Mouse (Mus musculus) ovary, postnatal 14 days (tissue): ENCODE data around the gene Mgll.

Experiments used
- DNase-seq: peaks from one replicate; pipeline ENCODE4 v3.0.0; 2022; ENCODE audit warnings: low spot score

Gene Mgll

DNA sequence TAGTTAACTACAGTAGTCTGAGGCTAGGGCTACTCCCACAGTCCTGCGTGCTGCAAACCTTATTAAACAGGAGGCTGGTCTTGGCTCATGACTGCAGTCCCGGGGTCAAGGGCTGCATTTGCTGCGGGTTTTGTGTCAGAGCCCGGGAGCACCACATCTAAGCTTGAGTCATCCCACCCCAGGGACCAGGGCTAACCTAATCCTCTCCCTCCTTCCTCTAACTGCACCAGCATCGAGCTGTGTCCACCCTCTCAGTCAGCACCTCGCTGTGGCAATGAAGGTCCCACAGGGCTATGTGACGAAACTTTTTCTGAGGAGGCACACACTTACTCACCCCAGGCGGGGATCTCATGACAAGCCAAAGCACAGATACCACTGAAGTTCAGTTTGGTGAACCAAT is 22.1 kb downstream of the Mgll start:
- no peak for DNase-seq

DNA sequence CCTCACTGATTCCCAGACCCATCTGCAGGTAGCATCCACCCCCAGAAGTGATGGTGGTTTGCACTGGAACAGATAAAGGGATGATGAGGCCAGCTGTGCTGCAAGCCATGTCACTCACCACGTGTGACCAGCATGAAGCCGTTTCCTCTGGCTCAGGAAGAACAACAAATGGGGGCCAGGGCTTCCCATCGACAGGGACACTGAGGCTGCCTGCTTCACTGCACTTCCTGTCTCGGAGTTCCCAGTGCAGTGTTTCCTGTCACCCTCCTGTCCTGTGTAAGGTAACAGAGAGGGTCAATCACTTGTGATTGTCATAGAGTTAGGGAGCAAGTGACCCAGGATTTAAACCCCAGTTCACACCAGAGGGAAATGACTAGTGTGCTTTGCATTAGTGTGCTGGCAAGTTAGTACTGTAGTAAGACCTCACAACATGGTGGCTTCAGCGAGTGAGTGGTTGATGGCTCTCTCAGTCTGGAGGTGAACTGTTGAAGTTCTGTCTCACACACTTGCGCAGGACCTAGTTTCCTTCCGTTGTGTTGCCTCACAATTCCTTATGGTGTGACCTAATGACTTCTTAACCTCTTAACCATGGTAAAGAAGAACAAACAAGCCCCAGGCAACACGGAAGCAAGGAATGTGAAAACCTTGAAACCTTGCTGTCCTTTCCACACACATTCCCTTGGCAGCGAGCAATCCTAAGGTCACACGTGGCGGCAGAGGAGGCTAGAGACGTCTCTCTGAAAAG is 23.3 kb downstream of the Mgll start:
- DNase-seq: no peak

DNA sequence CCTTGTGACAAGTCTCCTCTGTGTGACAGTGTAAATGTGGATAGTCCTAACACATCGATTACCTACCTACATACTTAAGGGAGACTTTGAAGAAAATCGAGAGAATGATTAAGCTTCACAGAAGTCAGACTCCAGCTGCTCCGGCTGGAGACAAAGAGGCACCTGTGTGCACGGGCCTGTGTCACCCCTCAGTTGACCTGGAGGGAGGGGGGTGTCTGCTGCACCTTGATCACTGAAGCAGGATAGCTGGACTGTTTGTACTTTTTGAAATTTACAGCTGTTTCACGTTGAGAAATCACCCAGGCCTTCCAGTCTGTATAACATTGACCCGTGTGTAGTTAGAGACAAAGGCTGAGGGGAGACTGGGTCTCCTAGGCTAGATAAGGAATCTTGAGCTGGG is 26.7 kb downstream of the Mgll start:
- no peak for DNase-seq

DNA sequence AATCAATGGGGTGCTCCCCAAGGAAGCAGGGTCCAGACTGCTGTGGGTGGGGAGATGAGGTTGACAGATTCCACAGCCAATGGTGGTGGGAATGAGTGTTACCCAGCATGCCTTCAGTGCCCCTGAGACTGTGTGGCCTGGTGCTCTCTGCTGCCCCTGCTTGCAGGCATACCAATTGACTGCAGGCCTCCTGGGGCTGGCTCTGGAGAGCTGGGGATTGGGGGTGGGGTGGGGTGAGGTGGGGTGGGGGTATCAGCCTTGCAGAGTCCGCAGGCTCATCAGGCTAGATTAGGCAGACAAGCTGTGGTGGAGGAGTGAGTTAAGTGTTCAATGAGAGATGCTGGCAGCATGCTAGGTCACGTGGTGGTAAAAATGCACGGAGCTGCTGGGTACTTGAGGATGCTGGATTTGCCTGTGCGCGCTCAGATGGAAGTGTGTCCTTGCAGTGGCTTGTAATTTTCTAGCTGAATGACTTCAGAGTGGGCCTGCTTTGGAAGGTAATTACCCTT is 28.6 kb downstream of the Mgll start:
- DNase-seq: no peak

DNA sequence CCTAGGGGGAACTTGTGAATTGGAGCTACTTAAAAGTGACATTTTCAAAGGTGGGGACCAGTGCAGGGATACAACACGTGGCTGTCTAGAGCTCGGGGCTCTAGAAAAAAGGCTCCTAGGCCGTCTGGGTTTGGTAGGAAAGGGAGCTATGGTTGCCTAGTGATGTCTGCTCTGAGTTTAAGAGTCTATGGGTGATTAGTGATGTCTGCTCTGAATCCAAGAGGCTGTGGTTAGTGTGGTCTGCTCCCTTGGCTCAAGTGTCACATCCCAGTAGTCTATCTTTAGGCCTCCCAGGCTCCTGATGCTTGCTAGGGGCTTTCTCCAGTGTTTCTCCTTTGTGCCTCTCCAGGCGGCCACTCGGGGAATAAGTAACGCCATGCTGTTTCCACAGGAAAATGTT is 29.4 kb downstream of the Mgll start:
- no peak for DNase-seq

DNA sequence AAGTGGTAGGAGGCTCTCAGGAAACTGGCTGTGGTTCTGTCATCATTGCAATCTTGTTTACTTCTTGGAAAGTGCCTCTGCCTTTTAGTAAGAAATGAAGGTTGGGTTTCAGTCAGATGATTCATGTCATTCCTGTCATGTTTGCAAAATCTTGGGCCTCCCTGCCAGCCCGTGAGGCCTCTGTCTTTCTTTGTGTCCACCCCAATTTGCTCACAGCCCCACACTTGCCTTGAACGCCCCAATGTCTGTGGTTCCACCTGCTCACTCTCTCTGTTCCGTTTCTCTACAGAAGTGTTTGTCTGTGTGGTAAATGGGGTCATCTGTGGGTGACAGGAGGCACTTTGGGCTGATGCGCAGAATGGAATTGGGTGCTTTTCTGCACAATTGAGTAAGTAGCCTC is 32.8 kb downstream of the Mgll start:
- DNase-seq: no peak

DNA sequence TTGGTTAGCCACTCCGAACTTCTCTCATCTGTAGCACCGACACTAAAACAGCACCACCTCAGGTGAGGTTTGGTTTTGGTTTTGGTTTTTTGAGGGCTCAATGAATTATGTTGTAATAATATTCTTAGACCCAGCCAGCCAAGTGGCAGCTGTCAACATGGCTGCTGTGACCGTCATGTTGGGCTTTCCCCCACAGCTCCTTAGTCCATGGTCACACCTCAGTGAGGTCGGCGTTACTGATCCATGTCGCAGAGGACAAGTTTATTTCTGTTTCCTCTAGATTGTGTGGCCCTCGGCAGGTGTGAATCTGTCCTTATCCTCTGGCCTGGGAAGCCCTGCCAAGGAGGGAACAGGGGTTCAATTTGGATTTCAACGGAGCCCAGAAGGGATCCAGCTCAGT is 33.9 kb downstream of the Mgll start:
- no peak for DNase-seq

DNA sequence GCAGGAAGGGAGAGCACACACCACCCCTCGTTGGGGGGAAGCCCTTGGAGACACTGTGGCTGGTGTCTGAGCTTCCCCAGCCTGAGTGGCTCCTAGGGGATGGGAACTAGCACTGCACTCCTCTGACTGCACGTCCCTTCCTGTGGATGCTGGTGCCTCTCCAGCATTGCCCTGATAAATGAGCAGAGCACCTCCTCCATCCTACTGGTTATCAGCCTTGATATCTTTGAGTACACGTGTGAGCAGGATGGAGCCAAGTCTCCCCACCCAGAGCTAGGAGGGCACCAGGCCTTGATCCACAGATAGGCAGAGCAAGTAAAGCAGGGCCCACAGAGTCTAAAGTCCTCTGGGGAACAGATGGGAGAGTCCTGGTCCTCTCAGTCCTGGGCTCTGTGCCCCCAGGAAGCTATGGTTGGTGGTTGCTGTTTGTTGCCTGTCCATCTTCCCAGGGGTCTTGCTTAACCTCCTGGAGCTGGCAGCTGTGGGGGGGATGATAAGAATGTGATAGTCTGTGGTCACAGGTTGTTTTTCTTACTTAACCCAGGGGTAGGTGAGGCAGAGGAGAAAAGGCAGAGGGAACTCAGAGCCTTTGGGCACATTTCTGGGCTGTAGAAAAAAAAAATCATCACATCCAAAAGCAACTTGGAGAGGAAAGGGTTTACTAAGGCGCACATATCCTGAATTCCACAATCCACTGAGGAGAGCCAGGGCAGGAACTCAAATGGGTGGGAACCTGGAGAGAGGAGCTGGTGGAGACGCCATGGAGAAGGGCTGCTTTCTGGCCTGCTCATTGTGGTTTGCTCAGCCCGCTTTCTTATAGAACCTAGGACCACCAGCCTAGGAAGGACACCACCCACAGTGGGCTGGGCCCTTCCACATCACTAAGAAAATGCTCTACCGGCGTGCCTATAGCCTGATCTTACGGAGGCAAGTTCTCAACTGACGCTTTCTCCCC is 34.6 kb downstream of the Mgll start:
- no peak for DNase-seq

DNA sequence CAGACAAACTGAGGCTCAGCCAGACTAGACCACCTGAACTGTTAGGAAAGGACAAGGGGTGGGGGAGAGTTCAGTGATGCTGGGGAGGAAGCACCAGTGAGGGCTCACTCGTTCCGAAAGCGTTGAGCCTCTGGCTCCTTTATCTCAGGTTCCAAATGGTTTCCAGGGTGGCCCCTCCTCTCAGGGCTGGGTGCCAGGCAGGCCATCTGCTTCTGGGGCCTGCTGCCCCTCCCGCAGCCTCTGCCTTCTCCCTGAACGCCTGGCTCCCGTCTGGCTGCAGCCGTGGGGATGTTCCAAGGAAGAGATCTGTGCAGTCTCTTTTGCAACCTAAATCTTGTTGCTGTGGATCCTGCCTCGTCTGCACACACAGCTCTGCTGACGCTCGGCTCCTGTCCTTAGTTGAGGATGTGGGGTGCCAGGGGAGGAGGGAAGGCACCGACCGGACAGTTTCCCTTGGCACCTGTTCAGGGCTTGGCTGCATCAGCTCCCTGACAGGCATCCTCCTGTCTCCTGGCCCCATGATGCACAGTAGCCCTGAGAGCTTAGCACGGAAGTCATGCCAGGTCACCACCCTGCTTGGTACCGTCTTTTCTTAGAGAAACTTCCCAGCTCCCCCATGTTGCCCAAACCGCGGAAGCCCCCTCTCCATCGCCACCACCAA is 35.7 kb downstream of the Mgll start:
- peak; percentile 76 for DNase-seq

DNA sequence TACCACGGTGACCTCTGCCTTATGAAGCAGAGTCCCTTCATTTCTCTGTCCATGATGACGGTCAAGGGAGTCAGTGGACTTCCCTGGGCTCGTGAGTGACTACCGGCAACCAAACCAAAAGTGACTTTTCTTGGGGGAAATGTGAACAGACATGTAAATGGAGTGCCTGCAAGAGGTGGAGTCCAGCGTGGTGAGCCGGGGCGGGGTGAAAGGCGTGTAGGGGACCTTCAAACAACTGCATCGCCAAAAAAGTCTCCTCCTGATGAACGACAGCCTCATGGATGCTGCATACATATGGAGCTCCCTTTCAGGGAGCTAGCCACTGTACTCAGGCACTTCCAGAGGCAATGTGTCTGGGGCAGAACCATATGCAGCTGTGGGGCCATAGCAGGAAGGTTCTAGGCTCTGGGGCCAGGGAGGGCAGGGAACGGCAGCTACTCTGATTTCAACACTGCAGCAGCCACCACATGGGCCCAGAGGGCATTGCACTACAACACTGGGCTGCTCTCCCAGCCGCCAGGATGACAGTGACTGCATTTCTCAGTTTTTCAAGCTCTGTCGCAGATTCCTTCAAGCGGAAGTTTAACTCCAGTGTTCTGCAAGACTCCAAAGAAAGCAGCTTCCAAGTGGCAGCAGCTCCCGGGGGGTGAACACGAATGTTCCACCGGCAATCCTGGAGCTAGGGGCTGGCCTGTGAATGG is 36.9 kb downstream of the Mgll start:
- DNase-seq: no peak

DNA sequence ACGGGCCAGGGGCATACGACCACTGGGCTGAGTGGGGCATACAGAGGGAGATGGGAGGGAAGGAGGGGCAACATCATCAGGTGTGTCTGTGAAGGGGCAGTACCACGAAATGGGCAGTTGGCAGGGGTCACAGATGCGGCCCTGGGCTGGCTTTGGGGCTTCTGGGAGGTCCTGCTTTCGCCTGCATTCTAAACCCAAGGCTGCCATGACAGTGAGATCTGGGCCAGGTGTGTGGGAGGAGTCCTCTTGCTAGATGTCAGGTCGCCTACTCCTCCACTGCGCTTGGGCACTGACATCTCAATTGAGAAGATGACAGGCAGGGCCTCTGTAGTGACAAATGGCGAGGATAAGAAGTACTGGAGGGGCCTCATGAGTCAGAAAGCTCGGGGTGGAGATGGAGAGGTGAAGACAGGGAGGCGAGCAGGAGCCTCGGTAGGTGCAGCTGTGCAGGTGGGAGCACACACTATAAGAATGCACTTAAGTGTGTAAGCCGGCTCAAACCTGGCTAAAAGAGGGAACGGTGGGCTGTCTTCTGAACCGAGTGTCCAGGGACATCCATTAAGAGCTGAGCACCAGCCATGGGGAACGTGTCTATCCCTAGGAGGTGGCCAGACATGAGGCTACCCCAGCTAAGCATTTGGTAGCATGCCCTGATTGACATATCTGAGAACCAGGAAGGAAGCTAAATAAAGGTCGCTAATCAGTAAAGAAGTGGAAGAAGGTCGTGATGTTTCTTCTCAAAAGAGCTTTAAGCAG is 37.6 kb downstream of the Mgll start:
- DNase-seq: no peak

DNA sequence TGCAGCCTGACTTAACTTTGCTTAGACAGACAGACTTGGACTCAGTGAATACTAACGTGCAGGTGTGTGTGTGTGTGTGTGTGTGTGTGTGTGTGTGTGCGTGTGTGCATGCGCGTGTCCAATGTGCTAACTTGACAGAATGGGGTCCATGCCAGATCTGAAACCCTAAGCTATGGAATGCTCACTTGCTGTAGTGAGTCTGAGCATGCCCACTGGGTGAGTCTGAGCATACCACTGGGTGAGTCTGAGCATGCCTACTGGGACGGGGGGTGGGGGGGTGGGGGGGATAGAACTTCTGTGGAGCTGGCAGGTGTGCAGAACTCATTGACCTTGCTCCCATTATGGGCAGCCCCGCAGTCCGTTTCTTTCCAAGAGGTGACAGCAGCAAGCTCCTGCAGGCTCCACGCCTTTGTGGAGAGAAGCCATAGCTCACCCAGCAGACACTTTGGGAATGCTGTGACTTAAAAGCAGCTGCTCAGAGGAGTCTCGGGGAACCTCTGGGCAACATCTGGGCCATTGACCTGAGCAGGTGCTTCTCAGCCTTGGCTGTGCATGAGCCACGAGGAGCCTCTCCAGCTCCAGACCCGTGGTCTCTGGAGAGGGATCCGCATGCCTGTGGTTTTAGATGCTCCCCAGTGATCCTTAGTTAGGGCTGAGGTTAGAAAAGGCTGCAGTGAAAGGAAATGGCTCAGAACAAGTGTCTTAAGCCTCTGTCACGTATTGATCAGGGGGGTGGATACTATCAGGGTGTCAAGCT is 38.4 kb downstream of the Mgll start:
- no peak for DNase-seq

DNA sequence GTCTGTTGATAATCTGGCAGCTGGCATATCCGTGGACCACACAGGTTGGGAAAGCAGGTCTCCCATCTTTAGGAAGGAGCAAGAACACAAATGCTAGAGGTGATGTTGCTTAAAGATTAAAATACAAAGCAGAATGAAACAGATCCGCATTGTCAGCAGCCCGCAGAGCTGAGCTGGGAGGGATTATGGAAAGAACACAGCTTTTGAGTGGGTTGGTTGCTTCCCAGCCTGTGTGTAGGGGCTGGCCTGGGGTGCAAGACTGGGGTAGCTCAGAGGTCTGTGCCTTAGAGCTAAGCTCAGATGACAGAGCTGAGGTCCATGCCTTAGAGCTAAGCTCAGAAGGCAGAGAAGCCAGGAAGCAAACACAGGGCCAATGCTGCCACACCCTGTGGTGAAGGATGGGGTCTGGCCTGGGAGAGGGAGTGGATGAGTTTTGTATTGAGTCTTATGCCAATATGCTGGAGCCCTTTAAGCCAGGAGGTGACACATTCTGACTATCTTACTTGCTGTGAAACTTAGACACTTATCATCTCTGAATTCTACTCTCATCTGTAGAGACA is 39.4 kb downstream of the Mgll start:
- DNase-seq: no peak

DNA sequence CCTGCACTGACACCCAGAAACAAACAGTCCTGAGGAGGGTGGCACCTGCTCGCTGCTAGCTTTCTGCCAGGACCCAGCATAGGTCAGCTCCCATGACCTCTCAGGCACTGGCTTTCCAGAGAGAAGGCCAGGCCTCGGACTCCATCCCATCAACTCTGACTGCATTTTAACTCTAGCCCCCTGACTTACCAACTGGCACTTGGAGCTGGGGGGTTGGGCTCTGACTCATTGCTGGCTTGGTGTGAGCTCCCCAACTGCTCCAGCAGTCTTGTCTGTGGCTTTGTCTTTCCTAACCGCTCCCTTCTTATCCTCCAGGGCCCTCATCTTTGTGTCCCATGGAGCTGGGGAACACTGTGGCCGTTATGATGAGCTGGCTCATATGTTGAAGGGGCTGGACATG is 40.1 kb downstream of the Mgll start:
- no peak for DNase-seq

DNA sequence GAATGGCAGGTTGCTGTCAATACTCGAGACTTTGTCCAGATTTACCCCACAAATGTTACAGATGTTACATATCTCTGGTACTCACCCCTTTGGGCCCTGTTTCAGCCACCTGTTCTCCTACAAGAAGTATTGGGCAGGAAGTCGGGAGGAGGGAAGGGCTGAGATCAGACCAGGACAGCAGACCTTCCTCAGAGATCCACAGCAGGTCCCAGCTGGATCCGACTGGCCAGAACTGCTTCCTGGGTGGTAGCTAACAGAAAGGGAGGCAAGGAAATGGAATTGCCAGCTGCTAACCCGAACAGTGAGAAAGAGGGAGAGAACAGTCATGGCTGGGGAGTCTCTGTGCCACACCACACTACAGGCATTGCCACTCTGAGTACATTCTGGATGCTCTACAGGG is 43.5 kb downstream of the Mgll start:
- DNase-seq: no peak

DNA sequence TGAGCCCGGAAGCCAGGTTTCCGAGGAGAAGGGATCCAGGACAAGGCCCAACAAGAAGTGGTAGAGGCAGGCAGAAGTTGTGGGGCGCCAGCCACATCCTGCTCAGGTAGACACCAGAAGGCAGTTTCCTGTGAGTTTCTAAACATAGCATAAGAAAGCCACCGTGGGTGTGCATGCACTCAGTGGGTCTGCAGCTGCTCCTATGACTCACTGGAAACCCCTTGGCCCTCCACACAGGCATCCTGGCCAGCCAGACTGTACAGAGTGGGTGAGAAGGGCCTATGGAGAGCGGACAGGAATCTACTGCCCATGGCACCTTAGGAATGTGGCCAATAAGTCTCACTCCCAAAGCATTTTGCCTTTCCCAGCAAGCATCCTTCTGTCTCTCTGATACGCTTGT is 45.5 kb downstream of the Mgll start:
- no peak for DNase-seq

DNA sequence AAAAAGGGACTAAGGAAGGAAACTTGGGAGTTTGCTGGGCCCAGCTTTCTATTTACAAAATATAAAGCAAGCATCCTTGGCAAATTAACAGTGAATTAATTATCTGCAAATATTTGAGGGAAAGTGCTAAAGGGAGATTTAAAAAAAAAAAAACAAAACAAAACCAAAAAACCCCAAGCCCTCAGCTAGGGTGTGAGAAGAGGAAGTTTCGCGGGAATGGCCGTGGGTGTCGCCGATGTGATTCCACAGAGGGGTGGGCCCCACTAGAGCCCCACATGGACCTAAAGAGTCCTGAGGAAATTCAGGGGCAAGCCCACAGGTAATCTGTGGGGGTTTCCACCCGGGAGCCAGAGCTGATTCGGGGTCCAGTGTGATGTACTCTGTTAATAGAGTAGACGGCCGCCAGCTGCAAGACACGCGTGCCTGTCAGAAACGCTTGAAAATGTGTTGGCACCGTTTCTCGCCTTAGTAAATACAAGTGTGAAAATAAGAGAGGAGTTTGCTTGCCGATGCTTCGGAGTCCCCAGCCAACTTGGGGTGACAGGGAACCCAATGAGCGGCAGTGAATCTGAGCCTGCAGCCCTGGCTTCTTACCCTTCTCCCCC is 46.2 kb downstream of the Mgll start:
- no peak for DNase-seq

DNA sequence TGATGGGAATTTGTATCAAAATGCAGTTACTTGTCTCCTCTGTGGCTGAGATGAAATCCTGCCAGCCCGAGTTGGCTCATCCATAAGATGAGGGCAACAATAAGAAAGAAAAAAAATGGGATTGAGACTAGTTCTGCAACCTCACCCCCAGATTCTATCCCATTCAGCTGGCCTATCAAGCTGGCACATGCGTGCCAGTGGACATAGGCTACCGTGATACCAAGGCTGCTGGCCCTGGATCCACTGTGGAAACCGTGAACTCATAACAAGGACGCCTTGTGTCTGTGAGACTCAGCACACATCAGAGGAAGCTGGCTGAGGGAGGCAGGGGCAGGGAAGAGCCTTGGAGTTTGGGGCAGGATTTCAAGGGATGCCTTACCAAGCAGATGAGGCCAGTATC is 46.8 kb downstream of the Mgll start:
- DNase-seq: no peak

DNA sequence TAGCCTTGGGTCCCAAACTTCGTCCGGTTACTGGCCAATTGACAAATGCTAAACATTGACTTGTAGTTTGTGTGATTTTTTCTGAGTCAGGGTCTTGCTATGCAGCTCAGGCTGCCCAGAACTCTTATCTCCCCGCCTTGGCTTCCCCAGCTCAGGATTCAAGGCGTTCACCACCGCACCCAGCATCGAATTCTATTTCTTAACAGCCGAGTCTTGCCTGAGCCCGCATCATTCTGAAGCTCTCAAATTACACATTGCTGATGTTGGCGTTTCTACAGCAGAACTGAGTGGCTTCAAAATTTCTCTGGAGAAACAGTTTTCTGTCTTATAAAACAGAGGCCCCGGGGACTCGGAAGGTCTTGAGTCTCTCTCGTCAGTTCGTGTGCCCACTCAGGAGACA is 47.8 kb downstream of the Mgll start:
- DNase-seq: no peak

DNA sequence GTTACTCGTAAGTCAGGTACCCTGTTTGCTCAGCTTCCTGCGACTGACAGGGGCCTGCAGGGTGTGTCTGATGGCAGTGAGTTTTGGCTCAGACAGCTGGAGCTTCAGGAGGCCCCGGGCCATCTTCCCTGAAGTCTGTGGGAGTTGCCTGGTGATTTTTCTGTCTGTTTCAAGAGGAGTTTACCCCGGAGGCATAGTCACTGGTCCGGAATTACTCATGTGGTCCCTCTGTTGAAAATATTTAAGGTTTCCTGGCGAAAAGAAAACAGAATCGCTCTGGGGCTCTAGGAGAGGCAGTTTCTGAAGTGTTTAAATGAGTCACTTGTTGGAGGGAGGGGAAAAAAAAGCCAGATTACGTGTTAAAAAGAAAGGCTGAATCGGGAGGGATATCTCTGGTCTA is 49.8 kb downstream of the Mgll start:
- no peak for DNase-seq
